Mouse (Mus musculus): ENCODE measurements at regions not wholly inside any gene's neighbourhood (a gene's known extent, or its start where the extent isn't known, plus 50 kb on each side); places are given as distances from the start of the nearest gene placed in this dataset.

DNA sequence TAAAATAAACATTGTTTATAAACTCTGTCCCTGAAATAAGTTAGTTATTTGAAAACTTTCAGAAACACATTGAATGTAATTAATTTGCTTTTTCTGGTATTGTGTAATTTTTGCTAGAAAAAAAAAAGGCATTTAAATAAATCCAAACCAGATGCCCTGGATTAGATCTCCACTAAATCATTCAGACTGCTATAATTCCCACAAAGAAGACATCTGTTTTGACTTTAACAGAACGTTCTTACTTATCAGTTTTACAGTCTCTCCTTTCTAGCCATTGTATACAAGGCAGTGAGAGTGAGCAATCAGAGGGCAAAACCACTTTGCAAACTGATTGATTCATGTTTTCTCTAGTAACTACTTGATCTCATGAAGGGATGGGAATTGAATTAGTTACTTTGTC is 478.8 kb downstream of the Slitrk6 start:
- WGBS = 34% methylated on average over 1 of the region's 1 CpGs
- Histone ChIP-seq H3K27ac (ENCODE audit: low read depth, low read length) (no peak overlapping the region), H3K4me3 (ENCODE audit: low read length) (no peak overlapping the region), H3K27me3 (ENCODE audit: control insufficient read depth, insufficient read depth, low read length) (no peaks in the 10 kb centered on the region), H3K36me3 (ENCODE audit: control insufficient read depth, insufficient read depth, low read length) (no peaks in the 10 kb centered on the region), H3K9ac (ENCODE audit: low read depth, low read length) (no peak overlapping the region), H3K4me1 (ENCODE audit: control insufficient read depth, insufficient read depth, low read length) (no peaks in the 10 kb centered on the region), H3K9me3 (ENCODE audit: control insufficient read depth, low read length) (no peaks in the 10 kb centered on the region), H3K4me2 (replicated peaks; ENCODE audit: low read depth, low read length) (no peak overlapping the region)
- no peak for ATAC-seq (ENCODE audit: low FRiP score, low TSS enrichment)

DNA sequence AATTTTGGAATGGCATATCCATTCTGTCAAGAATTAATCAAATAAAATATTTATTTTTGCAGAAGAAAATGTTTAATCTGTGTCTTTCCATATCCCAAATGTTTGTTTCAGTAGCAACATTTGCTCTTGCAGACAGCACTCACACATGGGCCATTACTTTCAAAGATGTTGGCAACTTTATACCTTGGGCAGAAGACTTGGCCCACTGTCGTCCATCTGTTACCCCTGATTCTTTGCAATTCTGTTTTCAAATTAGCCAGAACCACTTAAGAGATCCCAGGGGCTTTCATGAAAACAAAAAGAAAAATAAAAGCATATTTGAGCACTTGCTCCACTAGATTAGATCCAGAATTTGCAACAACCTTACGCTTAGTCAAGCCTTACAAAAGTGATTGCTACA is 483.7 kb downstream of the Slitrk6 start:
- H3K27me3 ChIP-seq (ENCODE audit: control insufficient read depth, insufficient read depth, low read length) = no peaks in the 10 kb centered on the region
- 87% methylated on average over 2 of the region's 2 CpGs for WGBS
- H3K4me3 ChIP-seq (ENCODE audit: low read length) = no peak overlapping the region
- no peak overlapping the region for H3K9ac ChIP-seq (ENCODE audit: low read depth, low read length)
- no peak overlapping the region for H3K4me2 ChIP-seq (replicated peaks; ENCODE audit: low read depth, low read length)
- no peak for ATAC-seq (ENCODE audit: low FRiP score, low TSS enrichment)
- no peaks in the 10 kb centered on the region for H3K36me3 ChIP-seq (ENCODE audit: control insufficient read depth, insufficient read depth, low read length)
- H3K4me1 ChIP-seq (ENCODE audit: control insufficient read depth, insufficient read depth, low read length) = no peaks in the 10 kb centered on the region
- H3K27ac ChIP-seq (ENCODE audit: low read depth, low read length) = no peak overlapping the region
- H3K9me3 ChIP-seq (ENCODE audit: control insufficient read depth, low read length) = no peaks in the 10 kb centered on the region

DNA sequence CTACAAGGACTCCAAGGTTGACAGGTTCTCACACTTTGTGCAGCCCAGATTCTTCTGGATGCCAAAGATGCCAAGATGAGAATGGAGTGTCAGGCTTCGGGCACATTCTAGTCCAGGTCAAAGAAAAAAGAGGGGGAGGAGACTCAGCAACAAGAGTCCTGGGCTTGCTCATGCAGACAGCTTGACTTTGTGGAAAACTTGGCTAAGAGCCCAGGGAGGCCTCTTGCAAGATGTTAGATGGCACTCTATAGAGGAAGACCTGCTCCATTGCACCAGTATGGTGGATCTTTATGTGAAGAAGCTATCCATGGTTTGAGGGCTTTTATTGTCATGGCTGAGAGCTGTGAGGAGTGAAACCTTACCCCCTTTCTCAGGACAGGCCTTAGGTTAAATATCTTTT is 510.5 kb downstream of the Slitrk6 start:
- 75% methylated on average over 1 of the region's 1 CpGs for WGBS
- no peaks in the 10 kb centered on the region for H3K36me3 ChIP-seq (ENCODE audit: control insufficient read depth, insufficient read depth, low read length)
- H3K27me3 ChIP-seq (ENCODE audit: control insufficient read depth, insufficient read depth, low read length) = no peaks in the 10 kb centered on the region
- H3K9ac ChIP-seq (ENCODE audit: low read depth, low read length) = no peak overlapping the region
- H3K4me3 ChIP-seq (ENCODE audit: low read length) = no peak overlapping the region
- no peaks in the 10 kb centered on the region for H3K4me1 ChIP-seq (ENCODE audit: control insufficient read depth, insufficient read depth, low read length)
- H3K27ac ChIP-seq (ENCODE audit: low read depth, low read length) = no peak overlapping the region
- H3K9me3 ChIP-seq (ENCODE audit: control insufficient read depth, low read length) = no peaks in the 10 kb centered on the region
- H3K4me2 ChIP-seq (replicated peaks; ENCODE audit: low read depth, low read length) = no peak overlapping the region
- no peak for ATAC-seq (ENCODE audit: low FRiP score, low TSS enrichment)

DNA sequence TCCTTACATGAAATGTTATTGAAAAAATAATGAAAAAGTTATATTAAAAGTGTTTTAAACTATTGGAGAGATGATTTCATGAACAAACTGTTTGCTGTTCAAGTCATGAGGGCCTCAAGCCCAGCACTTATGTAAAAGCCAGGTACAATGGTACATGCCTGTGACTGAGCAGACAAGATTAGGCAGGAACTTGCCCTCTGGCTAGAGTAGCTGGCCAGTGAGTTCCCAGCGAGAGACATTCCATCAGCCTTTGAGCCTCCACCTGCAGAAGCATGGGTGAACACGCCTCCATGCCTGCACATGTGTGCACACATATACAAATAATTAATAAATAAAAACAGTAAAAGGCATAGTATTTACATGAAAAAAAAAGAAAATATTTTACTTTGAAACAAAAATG is 511.4 kb downstream of the Slitrk6 start:
- Histone ChIP-seq H3K27ac (ENCODE audit: low read depth, low read length) (no peak overlapping the region), H3K9me3 (ENCODE audit: control insufficient read depth, low read length) (no peaks in the 10 kb centered on the region), H3K36me3 (ENCODE audit: control insufficient read depth, insufficient read depth, low read length) (no peaks in the 10 kb centered on the region), H3K4me2 (replicated peaks; ENCODE audit: low read depth, low read length) (no peak overlapping the region), H3K9ac (ENCODE audit: low read depth, low read length) (no peak overlapping the region), H3K27me3 (ENCODE audit: control insufficient read depth, insufficient read depth, low read length) (no peaks in the 10 kb centered on the region), H3K4me3 (ENCODE audit: low read length) (no peak overlapping the region), H3K4me1 (ENCODE audit: control insufficient read depth, insufficient read depth, low read length) (no peaks in the 10 kb centered on the region)
- 81% methylated on average over 2 of the region's 2 CpGs for WGBS
- no peak for ATAC-seq (ENCODE audit: low FRiP score, low TSS enrichment)

DNA sequence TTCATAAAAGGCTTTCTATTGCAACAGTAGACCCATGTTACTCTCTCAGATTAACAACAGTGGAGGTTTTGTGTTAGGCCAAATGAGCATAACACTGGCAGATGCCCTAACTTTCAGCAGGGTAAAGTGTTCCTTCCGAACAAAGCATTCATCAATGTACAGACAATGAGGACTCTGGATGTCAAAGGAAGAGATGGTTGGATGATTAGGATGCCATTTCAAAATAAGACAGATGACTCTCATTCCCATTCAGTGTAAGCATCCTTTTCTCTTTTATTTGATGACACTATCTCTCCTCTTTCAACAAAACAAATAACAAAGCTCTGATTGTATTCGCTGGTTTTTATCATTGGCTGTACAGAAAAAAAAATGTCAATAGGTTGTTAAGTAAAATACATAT is 516.1 kb downstream of the Slitrk6 start:
- Histone ChIP-seq H3K4me2 (replicated peaks; ENCODE audit: low read depth, low read length) (no peak overlapping the region), H3K9ac (ENCODE audit: low read depth, low read length) (no peak overlapping the region), H3K27ac (ENCODE audit: low read depth, low read length) (no peak overlapping the region), H3K4me1 (ENCODE audit: control insufficient read depth, insufficient read depth, low read length) (no peaks in the 10 kb centered on the region), H3K36me3 (ENCODE audit: control insufficient read depth, insufficient read depth, low read length) (no peaks in the 10 kb centered on the region), H3K9me3 (ENCODE audit: control insufficient read depth, low read length) (no peaks in the 10 kb centered on the region), H3K27me3 (ENCODE audit: control insufficient read depth, insufficient read depth, low read length) (no peaks in the 10 kb centered on the region), H3K4me3 (ENCODE audit: low read length) (no peak overlapping the region)
- no peak for ATAC-seq (ENCODE audit: low FRiP score, low TSS enrichment)
- WGBS = 86% methylated on average over 2 of the region's 2 CpGs

DNA sequence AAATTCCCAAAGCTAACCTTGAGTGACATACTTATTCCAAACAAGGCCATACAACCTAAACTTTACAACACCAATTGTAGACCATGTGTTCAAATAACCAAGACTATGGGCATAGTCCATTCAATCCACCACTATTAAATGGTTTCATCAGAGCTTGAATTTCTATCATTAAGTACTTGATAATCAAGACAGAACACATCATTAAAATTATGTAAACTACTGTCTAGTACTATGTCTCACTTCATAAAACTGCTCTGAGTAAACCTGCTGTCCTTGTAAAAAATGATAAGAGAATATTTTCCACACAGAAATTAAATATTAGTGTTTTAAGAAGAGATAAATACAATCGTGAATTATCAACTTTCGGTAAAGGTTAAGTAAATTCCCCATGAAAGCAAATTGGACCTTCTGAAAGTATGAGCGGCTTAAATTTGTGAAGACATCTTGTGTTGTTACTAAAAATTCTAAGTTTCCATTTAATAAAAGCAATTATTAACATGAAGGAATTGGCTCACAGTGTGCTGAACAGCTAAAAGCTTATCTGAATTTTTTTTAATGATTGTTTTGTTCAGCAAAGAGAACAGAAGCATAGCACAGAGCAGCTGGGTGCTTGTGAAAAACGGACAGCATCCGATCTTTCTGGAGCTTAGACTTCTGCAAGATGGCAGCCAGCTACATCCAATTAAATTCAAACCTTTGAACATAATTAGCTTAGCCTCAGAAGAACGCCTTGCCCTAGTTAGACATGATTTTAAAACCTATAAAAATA is 530.1 kb downstream of the Slitrk6 start:
- H3K4me1 ChIP-seq (ENCODE audit: control insufficient read depth, insufficient read depth, low read length) = no peaks in the 10 kb centered on the region
- H3K4me2 ChIP-seq (replicated peaks; ENCODE audit: low read depth, low read length) = no peak overlapping the region
- H3K36me3 ChIP-seq (ENCODE audit: control insufficient read depth, insufficient read depth, low read length) = no peaks in the 10 kb centered on the region
- no peak overlapping the region for H3K27ac ChIP-seq (ENCODE audit: low read depth, low read length)
- no peak overlapping the region for H3K9ac ChIP-seq (ENCODE audit: low read depth, low read length)
- ATAC-seq (ENCODE audit: low FRiP score, low TSS enrichment) = no peak
- 88% methylated on average over 6 of the region's 6 CpGs for WGBS
- no peaks in the 10 kb centered on the region for H3K27me3 ChIP-seq (ENCODE audit: control insufficient read depth, insufficient read depth, low read length)
- no peaks in the 10 kb centered on the region for H3K9me3 ChIP-seq (ENCODE audit: control insufficient read depth, low read length)
- H3K4me3 ChIP-seq (ENCODE audit: low read length) = no peak overlapping the region

DNA sequence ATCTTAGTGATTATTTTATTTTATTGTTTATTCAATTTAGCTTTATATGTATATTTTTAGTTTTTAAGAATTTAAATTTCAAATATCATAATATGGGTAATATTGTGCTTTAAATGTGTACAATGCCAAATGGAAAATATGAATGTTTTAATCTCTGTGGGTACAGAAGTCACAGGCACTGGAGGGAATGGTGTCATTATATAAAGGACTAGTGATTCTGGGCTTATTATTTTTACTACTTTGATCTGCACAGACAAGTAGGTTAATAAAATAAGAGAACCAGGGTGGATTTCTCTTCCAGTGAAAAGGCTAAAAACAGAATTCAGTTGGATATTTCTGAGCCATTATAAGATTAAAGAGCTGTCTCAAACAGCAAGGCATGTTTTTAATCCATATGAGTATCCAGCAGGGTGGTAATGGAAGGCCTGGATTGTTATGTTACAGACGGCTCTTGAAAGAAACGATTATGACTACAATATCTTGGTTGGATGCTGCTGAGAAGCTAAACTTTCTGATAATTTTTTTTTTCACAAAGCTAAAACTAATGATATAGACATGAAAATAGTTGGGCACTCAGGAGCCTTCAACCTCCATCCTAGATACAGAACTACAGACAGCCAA is 563.9 kb downstream of the Slitrk6 start:
- H3K27me3 ChIP-seq (ENCODE audit: control insufficient read depth, insufficient read depth, low read length) = no peaks in the 10 kb centered on the region
- H3K9me3 ChIP-seq (ENCODE audit: control insufficient read depth, low read length) = no peaks in the 10 kb centered on the region
- no peak overlapping the region for H3K4me3 ChIP-seq (ENCODE audit: low read length)
- no peak for ATAC-seq (ENCODE audit: low FRiP score, low TSS enrichment)
- no peaks in the 10 kb centered on the region for H3K4me1 ChIP-seq (ENCODE audit: control insufficient read depth, insufficient read depth, low read length)
- no peak overlapping the region for H3K27ac ChIP-seq (ENCODE audit: low read depth, low read length)
- H3K36me3 ChIP-seq (ENCODE audit: control insufficient read depth, insufficient read depth, low read length) = no peaks in the 10 kb centered on the region
- H3K9ac ChIP-seq (ENCODE audit: low read depth, low read length) = no peak overlapping the region
- H3K4me2 ChIP-seq (replicated peaks; ENCODE audit: low read depth, low read length) = no peak overlapping the region
- WGBS = 88% methylated on average over 2 of the region's 2 CpGs

DNA sequence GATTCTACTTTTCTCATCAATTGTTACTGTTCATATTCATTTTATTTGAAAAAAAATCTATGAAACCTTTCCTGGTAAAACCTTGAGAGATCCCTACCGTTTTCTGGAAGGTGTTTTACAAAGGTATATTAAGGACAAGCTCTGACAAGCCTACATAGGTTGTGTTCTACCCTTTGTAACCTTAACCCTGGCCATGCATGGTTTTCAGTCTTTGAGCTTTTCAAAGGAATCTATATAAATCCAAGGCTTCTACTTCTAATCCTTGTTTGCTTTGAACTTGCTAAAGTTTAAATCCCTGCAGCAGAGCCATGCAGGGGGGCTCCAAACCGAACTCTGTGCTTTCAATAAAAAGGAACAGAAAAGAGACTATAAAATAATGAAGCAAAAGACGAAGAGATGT is 564.5 kb downstream of the Slitrk6 start:
- no peak overlapping the region for H3K4me3 ChIP-seq (ENCODE audit: low read length)
- WGBS = 79% methylated on average over 3 of the region's 3 CpGs

DNA sequence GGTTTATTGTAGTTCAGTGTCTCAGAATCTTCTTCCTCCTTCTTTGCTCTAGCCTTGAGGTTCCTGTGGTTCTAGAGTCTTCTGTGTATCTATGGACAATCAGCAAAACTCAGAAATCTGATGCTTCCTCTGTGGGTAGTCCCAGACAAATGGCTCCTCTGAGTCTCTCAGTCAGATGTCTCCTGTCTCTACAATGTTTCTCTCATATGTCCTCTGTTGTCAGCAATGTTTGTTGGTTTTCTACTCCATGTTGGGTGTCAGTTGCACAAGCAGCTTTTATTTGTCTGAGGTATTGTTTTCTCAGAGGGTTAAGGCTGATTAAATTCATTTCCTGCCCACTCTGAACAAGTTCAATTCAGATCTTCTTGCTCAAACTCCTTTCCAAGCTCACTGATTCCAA is 575.8 kb downstream of the Slitrk6 start:
- H3K27ac ChIP-seq (ENCODE audit: low read depth, low read length) = no peak overlapping the region

More for the DNA sequence above, 564.5 kb downstream of the Slitrk6 start:
- Histone ChIP-seq H3K27me3 (ENCODE audit: control insufficient read depth, insufficient read depth, low read length) (no peaks in the 10 kb centered on the region), H3K9me3 (ENCODE audit: control insufficient read depth, low read length) (no peaks in the 10 kb centered on the region), H3K9ac (ENCODE audit: low read depth, low read length) (no peak overlapping the region), H3K4me1 (ENCODE audit: control insufficient read depth, insufficient read depth, low read length) (no peaks in the 10 kb centered on the region), H3K36me3 (ENCODE audit: control insufficient read depth, insufficient read depth, low read length) (no peaks in the 10 kb centered on the region), H3K27ac (ENCODE audit: low read depth, low read length) (no peak overlapping the region), H3K4me2 (replicated peaks; ENCODE audit: low read depth, low read length) (no peak overlapping the region)
- no peak for ATAC-seq (ENCODE audit: low FRiP score, low TSS enrichment)

More for the DNA sequence above, 575.8 kb downstream of the Slitrk6 start:
- Histone ChIP-seq H3K27me3 (ENCODE audit: control insufficient read depth, insufficient read depth, low read length) (no peaks in the 10 kb centered on the region), H3K4me2 (replicated peaks; ENCODE audit: low read depth, low read length) (no peak overlapping the region), H3K36me3 (ENCODE audit: control insufficient read depth, insufficient read depth, low read length) (no peaks in the 10 kb centered on the region), H3K4me1 (ENCODE audit: control insufficient read depth, insufficient read depth, low read length) (no peaks in the 10 kb centered on the region), H3K9ac (ENCODE audit: low read depth, low read length) (no peak overlapping the region), H3K9me3 (ENCODE audit: control insufficient read depth, low read length) (no peaks in the 10 kb centered on the region), H3K4me3 (ENCODE audit: low read length) (no peak overlapping the region)
- ATAC-seq (ENCODE audit: low FRiP score, low TSS enrichment) = peak; percentile 75; the same call in 1 of the 2 replicates
